Mouse (Mus musculus) myocyte (in vitro differentiated cells): ENCODE data around the gene Tbx5.

Experiments used
- E2F4 ChIP-seq: IDR thresholded peaks from one replicate; pipeline ENCODE4 v1.6.1; 2011; ENCODE audit warnings: mild to moderate bottlenecking, control low read depth, moderate library complexity; ENCODE audit not compliant: insufficient read depth
- POLR2A ChIP-seq: IDR thresholded peaks from one replicate; pipeline ENCODE4 v1.6.1; 2011; ENCODE audit warnings: low read depth, mild to moderate bottlenecking, control low read depth, moderate library complexity; ENCODE audit not compliant: insufficient read length
- POLR2AphosphoS2 ChIP-seq: IDR thresholded peaks from one replicate; pipeline ENCODE4 v1.6.1; 2011; ENCODE audit warnings: low read depth, control low read depth; ENCODE audit not compliant: insufficient read length

- TF ChIP-seq E2F4 (no peak), POLR2A (no peak), POLR2AphosphoS2 (no peak)
These were observed 30.0 kb downstream of the Tbx5 start for GRCm38 (mm10) chr5:119862431-119862830.
